Mouse (Mus musculus) adipocyte (in vitro differentiated cells): ENCODE measurements around the gene Mex3b.

ENCODE experiments used
- DNase-seq: peaks from one replicate; pipeline ENCODE4 v3.0.0-alpha.2; 2016; ENCODE audit warnings: low spot score

Gene Mex3b

GRCm38 (mm10) chr7:82867271-82868121 is at the start of gene Mex3b:
Gene Mex3b, plus strand, starts transcription at chr7:82867333.
- DNase-seq = peak; percentile 26

- DNase-seq = no peak
Observed at GRCm38 (mm10) chr7:82819541-82819940, 47.6 kb upstream of the Mex3b start.

DNA sequence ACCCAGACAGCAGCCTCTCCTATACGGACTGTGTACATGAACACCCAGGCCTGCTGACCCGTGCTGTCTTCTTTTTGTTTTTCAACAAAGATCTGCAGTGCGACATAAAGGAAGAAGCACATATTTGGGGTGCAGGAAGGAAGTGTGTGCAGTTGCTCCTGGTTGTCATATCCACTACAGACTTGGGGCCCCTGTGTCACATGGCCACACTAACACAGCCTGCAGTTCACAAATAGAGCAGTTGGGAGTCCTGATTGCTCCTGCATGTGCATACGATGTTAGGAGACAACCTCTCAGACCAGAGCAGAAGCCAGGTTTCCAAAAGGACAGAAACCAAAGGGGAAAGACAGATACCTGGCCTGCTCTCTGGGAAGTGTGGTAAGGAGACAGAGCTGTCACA is 46.5 kb upstream of the Mex3b start:
- DNase-seq = no peak

DNA sequence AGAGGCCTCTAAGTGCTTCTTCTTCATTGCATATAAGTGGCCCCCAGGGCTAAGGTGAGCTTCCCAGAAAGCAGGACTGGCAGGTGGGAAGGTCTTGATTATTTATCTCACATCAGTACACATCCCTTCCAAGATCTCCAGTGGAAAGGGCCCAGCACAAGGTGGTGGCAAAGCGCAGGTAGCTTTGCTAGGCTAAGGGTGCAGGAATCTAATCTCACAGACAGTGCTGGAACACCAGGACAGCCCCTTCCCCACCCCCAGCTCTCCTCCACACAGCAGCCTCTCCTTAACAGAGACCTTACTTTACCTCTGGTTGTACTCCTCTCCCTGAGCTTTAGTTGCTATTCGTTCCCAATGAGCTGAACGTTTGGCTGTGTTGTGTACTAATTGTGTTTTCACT is 45.6 kb upstream of the Mex3b start:
- no peak for DNase-seq

DNA sequence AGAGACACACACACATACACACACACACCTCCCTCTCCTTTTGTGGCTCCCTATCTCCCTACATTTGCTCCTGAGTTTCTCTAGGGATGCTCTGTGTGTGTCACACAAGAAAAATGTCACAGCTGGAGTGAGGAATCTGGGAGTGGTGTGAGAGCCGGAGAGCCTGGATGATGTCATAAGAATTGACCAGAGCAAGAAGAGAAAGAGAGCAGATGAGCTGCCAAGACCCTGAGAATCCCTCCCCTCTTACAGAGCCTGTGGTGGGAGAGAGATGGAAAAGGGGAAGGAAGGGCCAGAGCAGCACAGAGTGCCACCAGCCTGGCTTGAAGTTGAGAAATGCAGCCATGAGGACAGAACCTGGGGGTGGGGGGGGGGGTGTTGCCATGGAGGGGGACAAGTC is 44.6 kb upstream of the Mex3b start:
- DNase-seq = no peak

DNA sequence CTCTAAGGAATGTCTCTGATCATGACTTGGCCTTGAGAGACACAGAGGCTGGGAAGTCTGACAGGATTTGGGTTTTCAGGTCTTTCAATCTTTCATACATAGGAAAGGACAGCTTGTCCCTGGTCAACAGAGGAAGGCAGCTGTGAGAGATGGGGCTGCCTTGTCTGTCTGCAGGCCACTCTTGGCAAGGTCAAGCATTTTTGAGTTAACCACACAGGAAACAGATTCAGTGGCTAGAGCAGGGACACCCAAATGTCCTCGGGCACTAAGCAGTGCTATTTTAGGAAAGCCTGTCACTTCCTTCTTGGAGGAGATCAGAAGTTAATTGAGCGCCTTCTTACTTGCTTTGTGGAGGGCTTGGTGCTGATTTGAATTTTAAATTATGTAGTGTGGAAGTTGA is 38.9 kb upstream of the Mex3b start:
- no peak for DNase-seq

DNA sequence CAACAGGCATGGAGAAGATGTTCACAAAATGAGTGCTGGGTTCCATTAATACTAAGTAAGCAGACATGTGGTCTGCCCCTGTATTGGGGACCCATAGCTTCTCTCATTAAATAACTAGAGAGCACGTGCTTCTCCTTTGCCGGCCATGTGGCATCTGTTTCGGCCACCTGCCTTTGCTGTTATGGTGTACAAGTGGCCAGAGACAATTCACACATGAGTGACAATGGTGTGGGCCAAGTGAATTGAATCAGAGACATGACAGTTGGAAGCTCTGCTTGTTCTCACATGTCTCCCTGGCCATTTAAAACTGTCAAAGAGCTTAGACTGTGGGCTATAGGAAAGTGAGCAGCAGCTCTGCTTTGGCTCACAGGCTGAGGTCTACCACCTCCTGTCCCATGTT is 37.6 kb upstream of the Mex3b start:
- no peak for DNase-seq

DNA sequence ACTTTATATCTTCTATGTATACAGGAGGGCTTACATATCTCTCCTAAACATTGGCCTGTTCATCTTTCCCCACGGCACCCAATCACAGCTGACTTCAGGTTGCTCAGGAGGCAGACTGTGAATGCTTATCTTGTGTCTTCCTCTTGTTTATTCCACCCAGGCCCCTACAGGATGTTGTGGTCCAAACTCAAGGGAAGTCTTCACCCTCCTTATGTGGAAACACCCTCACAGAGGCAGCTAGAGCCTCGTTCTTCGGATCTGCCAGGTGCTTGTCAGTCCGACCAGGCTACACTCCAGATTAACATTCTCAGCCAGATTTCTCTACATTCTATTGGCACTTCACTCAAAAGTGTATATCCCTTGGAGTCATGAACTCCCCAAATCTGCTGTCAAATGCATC is 32.7 kb upstream of the Mex3b start:
- no peak for DNase-seq

DNA sequence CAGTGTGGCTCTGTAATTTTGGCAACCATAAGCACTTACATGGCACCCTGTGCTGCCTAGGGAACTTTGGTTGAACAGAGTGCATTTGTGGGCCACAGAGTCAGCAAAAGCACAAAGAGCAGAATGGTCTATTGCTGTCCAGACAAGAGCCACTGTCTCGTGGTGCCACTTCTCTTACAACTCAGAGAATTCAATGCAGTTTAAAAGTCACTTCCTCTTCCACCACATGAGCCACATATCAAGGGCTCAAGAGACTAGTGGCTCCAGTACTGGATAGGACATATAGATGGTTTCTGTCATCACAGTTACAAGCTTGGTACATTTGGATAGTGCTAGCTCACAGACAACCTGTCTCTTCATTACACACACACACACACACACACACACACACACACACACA is 28.7 kb upstream of the Mex3b start:
- no peak for DNase-seq

GRCm38 (mm10) chr7:82838965-82839675 is 28.0 kb upstream of the Mex3b start:
- DNase-seq = no peak

GRCm38 (mm10) chr7:82842222-82842920 is 24.8 kb upstream of the Mex3b start:
- no peak for DNase-seq

- no peak for DNase-seq
Observed at GRCm38 (mm10) chr7:82850756-82851155, 16.4 kb upstream of the Mex3b start.

- DNase-seq = no peak
Observed at GRCm38 (mm10) chr7:82851670-82852069, 15.5 kb upstream of the Mex3b start.

DNA sequence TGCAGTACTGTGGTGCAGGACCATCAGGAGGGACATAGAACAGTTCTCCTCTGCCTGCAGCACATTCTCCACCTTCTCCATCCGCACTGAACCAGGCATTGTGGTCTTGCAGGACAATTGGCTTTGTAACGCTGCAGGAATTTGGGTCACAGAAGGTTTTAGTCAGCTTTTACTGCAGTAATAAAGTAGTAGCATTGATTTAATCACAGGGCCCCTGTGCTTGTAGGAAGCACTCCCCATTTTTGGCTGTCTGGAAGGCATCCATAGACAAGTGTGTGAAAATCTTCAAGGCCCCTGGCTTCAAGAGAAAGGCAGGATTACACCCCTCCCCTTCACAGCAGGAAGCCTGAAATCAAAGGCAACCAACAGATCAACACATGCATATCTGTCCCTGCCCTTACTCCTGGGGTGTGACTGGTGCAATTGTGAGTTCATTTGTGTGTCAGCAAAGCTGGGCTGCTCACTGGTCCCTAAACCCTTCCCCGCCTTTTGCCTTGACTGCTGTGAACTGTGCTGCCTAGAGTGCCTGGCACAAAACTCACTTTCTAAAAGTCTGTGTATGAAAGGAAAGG is 12.9 kb upstream of the Mex3b start:
- no peak for DNase-seq

DNA sequence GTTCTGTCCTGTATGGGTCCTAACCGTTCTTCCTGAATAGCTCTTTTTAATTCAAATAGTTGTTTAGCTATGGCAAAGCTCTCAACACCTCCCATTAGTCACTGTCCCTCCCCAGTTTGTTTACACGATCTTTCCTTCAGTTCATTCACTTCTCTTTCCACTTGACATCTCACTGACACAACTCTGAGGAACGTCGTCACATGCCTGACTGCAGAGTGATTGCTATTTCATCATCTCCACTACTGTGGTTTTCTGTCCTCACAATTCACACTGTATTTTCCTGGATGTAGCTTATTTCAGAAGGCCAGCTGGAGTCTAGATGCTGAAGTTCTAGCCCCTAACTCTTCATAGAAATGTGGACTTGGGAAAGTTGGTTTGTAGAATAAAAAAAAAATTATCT is 8.5 kb upstream of the Mex3b start:
- DNase-seq = peak; percentile 31

GRCm38 (mm10) chr7:82860626-82861025 is 6.5 kb upstream of the Mex3b start:
- no peak for DNase-seq

- DNase-seq = no peak
Observed at GRCm38 (mm10) chr7:82863341-82863740, 3.8 kb upstream of the Mex3b start.

DNA sequence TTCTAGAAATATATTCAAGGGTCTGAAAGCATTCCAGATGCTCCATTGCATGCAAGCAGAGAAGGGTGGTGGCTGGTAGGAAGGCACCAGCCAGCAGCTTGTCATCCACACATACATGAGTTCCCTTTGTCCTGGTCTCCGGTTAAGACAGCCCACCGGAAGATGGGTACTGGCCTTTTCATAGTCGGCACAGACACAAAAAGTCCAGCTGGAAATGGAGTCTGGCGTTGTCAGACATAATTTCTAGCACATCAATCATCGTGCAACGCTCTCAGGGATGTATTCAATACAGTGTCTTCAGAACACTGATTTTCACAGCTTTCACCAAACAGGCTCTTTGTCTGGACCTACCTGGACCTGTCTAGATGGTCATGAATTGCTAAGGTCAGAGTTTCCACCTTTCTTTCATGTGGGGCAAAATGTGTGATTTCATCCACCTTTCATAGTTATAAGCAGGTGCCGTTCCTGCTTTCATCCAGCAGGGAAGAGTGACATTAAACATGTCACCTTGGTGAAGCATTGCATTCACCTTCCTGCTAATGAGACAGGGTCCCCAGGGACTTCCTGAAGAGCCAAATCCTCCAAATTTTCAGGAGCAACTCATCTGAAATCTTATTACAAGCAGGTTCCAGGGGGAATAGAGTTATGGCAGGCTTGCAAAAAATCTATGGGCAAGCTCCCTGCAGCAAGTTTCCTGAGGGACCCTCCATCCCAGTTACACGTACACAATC is 2.7 kb upstream of the Mex3b start:
- DNase-seq = no peak

DNA sequence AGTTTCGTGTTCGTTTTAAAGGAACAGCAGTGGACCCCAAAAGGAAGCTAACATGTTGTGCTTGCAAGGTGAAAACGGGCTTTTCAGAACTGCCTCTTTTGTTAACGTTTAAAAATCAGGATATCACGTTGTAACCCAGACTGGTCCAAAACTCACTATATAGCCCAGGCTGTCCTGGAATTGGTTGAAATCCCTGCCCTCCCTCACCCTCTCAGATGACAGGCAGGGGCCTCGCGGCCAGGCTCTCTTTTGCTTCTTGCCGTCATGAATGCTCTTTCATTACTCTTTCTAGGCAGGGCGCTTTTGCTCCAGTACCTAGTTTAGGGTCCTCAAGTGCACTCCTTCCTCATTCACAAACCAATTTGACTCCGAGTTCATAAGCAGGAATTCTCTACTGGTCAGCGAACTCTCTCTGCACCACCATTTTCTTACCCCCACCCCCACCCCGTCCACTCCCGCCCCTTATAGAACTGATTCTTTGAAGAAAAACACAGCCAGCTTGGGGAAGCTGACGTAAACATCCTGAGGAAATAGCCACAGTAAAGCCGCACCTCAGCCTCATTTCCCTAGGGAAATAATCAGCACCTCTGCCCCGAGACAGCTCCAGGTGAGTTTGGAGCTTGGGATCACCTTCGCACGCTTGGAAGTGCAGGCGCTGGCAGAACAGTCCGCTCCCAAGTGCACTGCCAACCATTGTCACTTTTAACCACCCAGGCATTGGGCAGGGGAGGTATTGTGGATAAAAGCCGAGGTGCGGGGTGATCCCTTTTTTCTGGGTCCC is 2.0 kb upstream of the Mex3b start:
- DNase-seq = no peak

DNA sequence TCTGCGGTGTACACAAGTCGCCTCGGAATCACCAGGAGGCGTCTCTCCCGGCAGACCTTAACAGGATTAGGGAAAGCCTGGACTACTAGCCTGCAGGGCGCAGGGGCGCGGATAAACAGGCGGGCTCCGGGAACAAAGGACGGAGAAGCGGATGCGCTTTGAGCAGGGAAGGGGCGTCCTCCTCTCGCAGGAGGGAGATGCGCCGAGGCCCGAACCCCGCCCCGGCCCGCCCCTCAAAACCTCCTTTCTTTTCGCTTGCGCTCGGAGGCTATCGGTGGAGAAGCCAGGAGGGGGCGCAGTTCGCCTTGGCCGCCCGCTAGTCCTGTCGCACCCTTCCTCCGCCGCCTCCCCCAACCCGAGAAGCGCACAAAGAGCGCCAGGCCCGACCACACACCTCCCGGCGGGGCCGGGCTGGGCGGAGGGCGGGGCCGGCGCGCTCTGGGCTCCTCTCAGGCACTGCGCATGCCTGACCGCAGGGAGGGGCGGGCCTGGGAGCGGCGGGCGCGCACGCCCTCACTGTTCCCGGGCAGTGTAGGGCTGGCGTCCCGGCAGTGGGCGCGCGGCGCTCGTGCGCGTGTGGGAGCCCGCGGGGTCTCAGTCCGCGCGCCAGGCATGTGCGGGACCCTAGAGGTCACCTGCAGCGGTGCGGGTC is 1.2 kb upstream of the Mex3b start:
- peak; percentile 86 for DNase-seq
